Mouse (Mus musculus) heart, postnatal 0 days (tissue): ENCODE data around the gene Pip4k2a.

Experiments
- CTCF ChIP-seq: IDR thresholded peaks from 2 replicates; pipeline ENCODE4 v1.5.1; 2016; ENCODE audit warnings: antibody characterized with exemption, control low read depth, low read depth
- EP300 ChIP-seq: IDR thresholded peaks from 2 replicates; pipeline ENCODE4 v1.6.1; 2016; ENCODE audit warnings: antibody characterized with exemption, low read depth

DNA sequence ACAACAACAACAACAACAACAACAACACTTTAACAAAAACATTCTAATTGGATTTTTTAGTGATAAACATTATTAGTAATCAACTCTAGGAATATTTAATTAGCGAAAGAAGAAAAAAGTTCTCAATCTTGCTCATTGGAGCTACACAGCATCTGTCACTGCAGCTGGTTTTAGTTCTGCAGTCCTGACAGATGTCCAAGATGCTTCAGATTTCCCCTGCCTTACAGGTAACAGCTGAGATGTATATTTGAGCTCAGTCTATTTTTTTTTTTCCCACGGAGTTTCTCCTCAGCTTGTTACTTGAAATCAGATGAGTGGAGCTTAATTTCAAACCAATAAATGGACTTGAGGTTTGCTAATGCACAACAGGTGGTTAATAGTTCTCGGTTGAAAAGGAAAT, 124.5 kb downstream of the Pip4k2a start:
- no peak for TF ChIP-seq CTCF
- TF ChIP-seq EP300: no peak
